ENCODE assay signal across 23 mouse cellular contexts in the genomic region with DNA sequence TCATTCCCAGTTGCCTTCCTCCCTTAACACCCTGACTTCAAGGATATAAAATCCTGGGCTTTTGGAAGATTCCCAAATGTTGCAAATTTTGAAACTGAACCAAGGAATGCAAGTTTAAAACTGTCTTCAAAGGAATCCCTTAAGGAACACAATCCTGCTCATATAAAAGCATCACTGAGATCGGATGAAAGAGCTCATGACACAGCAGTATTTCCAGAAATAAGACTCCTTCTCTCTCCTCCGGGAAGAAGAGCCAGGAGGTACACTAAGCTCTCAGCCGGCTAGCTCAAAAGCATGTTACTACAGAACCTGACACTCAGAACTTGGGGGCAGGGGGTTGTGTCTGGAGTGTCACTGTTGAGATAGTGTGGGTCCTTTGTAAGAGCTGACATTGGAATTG.
"Had no signal": no experiment of that assay in that cellular context is flagged by ENCODE, and none has a peak within 500 bp of the region (broad histone marks: within the 10 kb centered on the region; RNA-seq: fewer than 3 reads in every experiment).

No protein-coding gene starts in this region.

- H3K36me3 ChIP-seq: kidney, embryonic 15.5 days; limb, embryonic 15.5 days; lung, embryonic 15.5 days; midbrain, embryonic 12.5 days; neural tube, embryonic 12.5 days; neural tube, embryonic 15.5 days had no signal

- H3K27ac ChIP-seq: kidney, embryonic 15.5 days; limb, embryonic 15.5 days; liver, embryonic 14.5 days; lung, embryonic 15.5 days; midbrain, embryonic 12.5 days; neural tube, embryonic 12.5 days; neural tube, embryonic 15.5 days; stomach, postnatal 0 days had no signal

- ATAC-seq: intestine, postnatal 0 days; liver, postnatal 0 days had no signal

- DNase-seq: kidney, adult 8-10 months; kidney, postnatal 14 days; kidney, postnatal 4 days; layer of hippocampus, postnatal 36 days; liver, postnatal 0 days; lung, postnatal 10 days; lung, postnatal 4 days; right cerebral cortex, adult 18-20 months; right cerebral cortex, postnatal 14 days; right cerebral cortex, postnatal 4 days; thymus, adult 2 months; thymus, postnatal 14 days; thymus, postnatal 4 days had no signal

- H3K9me3 ChIP-seq: kidney, embryonic 15.5 days; limb, embryonic 15.5 days; lung, embryonic 15.5 days; midbrain, embryonic 12.5 days; neural tube, embryonic 12.5 days; neural tube, embryonic 15.5 days had no signal

- H3K9ac ChIP-seq: kidney, embryonic 15.5 days; limb, embryonic 15.5 days; liver, embryonic 14.5 days; liver, postnatal 0 days; lung, embryonic 15.5 days; midbrain, embryonic 12.5 days; neural tube, embryonic 12.5 days; neural tube, embryonic 15.5 days had no signal

- H3K27me3 ChIP-seq: kidney, embryonic 15.5 days; limb, embryonic 15.5 days; lung, embryonic 15.5 days; midbrain, embryonic 12.5 days; neural tube, embryonic 12.5 days; neural tube, embryonic 15.5 days had no signal

- H3K4me1 ChIP-seq: kidney, embryonic 15.5 days; lung, embryonic 15.5 days; midbrain, embryonic 12.5 days; neural tube, embryonic 12.5 days; neural tube, embryonic 15.5 days had no signal

- H3K4me2 ChIP-seq: kidney, embryonic 15.5 days; limb, embryonic 15.5 days; liver, embryonic 11.5 days; lung, embryonic 15.5 days; midbrain, embryonic 12.5 days; neural tube, embryonic 12.5 days; neural tube, embryonic 15.5 days had no signal

- H3K4me3 ChIP-seq: kidney, embryonic 15.5 days; limb, embryonic 15.5 days; lung, embryonic 15.5 days; midbrain, embryonic 12.5 days; neural tube, embryonic 12.5 days; neural tube, embryonic 15.5 days had no signal
